Mouse (Mus musculus) neutrophil, adult 65 days (primary cell): ENCODE results near the gene Gm10666. TPM values are rescaled to one million over a fixed set of nuclear protein-coding genes. Genes with fewer than 3 reads are reported as not detected.

Source experiments
- total RNA-seq: library from RNA; stranded (reverse); gene quantifications from 2 replicates; pipeline ENCODE4 v1.2.4, GENCODE M21; 2023

Gene Gm10666
- not detected in 2 replicates for total RNA-seq

DNA sequence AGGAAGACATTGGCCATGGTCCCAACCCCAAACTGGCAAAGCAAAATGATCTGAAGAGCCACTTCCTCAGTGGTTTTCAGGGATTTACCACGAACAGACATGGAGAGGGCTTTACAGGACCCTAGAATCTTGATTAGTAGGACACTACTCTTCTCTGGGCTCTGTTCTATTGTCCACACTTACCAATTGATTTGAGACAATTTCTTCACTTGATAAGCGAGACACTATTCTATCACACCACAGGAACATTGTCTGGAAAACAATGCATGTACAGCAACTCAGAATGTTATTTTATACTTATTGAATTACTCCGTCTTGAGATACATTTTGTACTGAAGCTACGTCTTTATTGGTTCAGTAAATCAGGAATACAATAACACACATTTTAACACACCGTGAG lies at the start of gene Gm10666:
Gene Gm10666, minus strand, starts transcription at position 101 of the 400 bp plus-strand sequence.

DNA sequence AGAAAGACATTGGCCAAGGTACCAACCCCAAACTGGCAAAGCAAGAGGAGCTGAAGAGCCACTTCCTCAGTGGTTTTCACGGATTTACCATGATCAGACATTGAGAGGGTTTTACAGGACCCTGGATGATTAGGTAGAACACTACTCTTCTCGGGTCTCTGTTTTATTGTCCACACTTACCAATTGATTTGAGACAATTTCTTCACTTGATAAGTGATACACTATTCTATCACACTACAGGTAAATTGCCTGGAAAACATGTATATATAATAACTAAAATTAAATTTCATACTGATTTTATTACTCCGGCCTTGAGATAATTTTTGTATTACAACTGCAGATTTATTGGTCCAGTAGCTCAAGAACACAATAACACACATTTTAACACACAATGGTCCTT lies 29.4 kb upstream of the Gm10666 start, which contains the start of gene Vmn1r142:
Gene Vmn1r142, minus strand, starts transcription at position 101 of the 400 bp plus-strand sequence.

DNA sequence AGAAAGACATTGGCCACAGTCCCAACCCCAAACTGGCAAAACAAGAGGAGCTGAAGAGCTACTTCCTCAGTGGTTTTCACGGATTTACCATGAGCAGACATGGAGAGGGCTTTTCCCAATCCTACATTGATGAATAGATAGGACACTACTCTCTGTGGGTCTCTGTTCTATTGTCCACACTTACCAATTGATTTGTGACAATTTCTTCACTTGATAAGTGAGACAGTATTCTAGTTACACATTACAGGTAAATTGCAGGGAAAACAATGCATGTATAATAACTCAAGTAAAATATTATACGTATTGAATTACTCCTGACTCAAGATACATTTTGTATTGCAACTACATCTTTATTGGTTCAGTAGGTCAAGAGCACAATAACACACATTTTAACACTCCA lies 16.4 kb downstream of the Gm10666 start, which contains the start of gene Gm16451:
Gene Gm16451, minus strand, starts transcription at position 101 of the 400 bp plus-strand sequence.

Other genes starting within 250 kb of the Gm10666 start
- gene Gm5891, start 213.4 kb downstream of the Gm10666 start, total RNA-seq = not detected in 2 replicates
- gene Vmn1r137, start 140.2 kb downstream of the Gm10666 start, total RNA-seq = not detected in 2 replicates
- not detected in 2 replicates for gene Vmn1r138, start 105.8 kb downstream of the Gm10666 start, total RNA-seq
- not detected in 2 replicates for gene Gm6176, start 78.4 kb downstream of the Gm10666 start, total RNA-seq
- gene Vmn1r139, start 65.7 kb downstream of the Gm10666 start, total RNA-seq = not detected in 2 replicates
- not detected in 2 replicates for gene Gm16451, start 16.5 kb downstream of the Gm10666 start, total RNA-seq
- not detected in 2 replicates for gene Vmn1r142, start 29.3 kb upstream of the Gm10666 start, total RNA-seq
- gene Vmn1r143, start 54.6 kb upstream of the Gm10666 start, total RNA-seq = not detected in 2 replicates
- not detected in 2 replicates for gene Gm8653, start 66.5 kb upstream of the Gm10666 start, total RNA-seq
- gene Gm8453, start 94.7 kb upstream of the Gm10666 start, total RNA-seq = not detected in 2 replicates
- not detected in 2 replicates for gene Gm4187, start 195.0 kb upstream of the Gm10666 start, total RNA-seq
- gene Gm8660, start 236.3 kb upstream of the Gm10666 start, total RNA-seq = not detected in 2 replicates